Mouse (Mus musculus): ENCODE results near the gene Tmcc3.

GRCm38 (mm10) chr10:94426921-94427270 is 115.1 kb downstream of the Tmcc3 start:
- no peak for TF ChIP-seq CTCF (conservative IDR thresholded peaks at IDR 0.05; ENCODE audit: low read length)
- no peak for TF ChIP-seq POU5F1 (IDR thresholded peaks at IDR 0.05; ENCODE audit: borderline replicate concordance, low read length)
